Mouse (Mus musculus): ENCODE measurements around the gene Mboat2. TPM values are rescaled to one million over a fixed set of nuclear protein-coding genes. Genes with fewer than 3 reads are reported as not detected.

Mboat2 gene
- total and polyA plus RNA-seq, 3 experiments, result 3.8 to 12.3 (median 8.4) TPM

GRCm38 (mm10) chr12:25011733-25012367 is 181.2 kb downstream of the Mboat2 start:
- DNase-seq, result no peak
- WGBS, result 78% methylated on average over 15 of the region's 15 CpGs
- no peaks in the 10 kb centered on the region for H3K79me2 ChIP-seq (replicated peaks; ENCODE audit: control insufficient read depth, insufficient read depth, low read length)
- H3K9ac ChIP-seq (ENCODE audit: low read depth, low read length), result no peak overlapping the region
- no peak overlapping the region for H3K4me3 ChIP-seq
- no peak for TF ChIP-seq POLR2A (IDR thresholded peaks at IDR 0.05; ENCODE audit: insufficient read depth, low read depth, low read length)
- TF ChIP-seq CTCF (IDR thresholded peaks at IDR 0.05), result no peak
- TF ChIP-seq EP300 (IDR thresholded peaks at IDR 0.05; ENCODE audit: insufficient read depth, low read depth, low read length), result no peak
- H3K36me3 ChIP-seq (ENCODE audit: control insufficient read depth, insufficient read depth, low read length), result peaks cover 9% of the 10 kb centered on the region
- no peak overlapping the region for H3K27ac ChIP-seq
- intact Hi-C loops (cut with DNase I), result no loop called here
- H3K27me3 ChIP-seq (ENCODE audit: control insufficient read depth, insufficient read depth, low read length), result no peaks in the 10 kb centered on the region
- H3K4me1 ChIP-seq (ENCODE audit: control insufficient read depth, insufficient read depth, low read length), result peaks cover 2% of the 10 kb centered on the region; the same call in 1 of the 2 replicates

DNA sequence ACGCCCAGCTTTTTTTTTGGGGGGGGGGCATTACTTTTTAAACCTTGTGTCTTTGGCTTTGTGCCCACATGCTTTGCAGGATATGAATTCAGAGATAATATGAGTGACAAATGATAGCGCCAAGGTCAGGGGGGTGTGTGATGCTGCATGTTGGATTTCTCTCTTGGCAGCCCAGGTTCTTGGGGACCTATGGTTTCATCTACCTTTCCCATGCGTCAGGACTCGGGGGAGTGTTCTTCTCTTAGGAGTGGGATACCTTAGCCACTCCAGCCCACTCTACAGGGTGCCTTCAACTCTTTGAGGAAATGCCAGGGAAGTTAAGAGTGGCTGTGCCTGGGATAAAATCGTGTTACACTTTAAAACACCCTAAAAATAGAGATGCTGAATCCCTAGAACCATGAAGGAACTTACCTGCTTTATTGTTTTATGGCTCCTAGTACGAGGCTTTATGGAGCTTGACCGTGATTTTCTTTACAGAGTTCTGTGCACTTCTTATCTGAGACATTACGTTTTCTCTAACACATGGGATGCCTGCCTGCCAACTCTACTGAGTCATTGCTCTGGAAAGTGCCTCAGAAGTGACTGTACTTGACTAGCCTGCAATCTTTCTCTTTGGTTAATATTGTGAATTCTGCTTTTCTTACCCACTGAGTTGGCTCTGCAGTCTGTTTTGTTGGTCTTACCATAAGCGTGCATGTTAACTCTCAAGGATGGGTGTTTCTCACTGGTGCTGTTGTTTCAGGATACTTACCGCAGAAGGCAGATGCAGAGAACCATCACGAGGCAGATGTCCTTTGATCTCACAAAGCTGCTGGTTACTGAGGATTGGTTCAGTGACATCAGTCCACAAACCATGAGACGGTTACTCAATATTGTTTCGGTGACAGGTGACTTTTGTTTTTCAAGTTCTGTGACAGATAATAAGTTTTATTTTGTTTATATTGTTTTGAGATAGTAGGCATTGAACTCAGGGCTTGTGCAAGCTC is 182.2 kb downstream of the Mboat2 start:
- intact Hi-C loops (cut with DNase I), result no loop called here
- DNase-seq, result peak in 1 of 2 experiments; percentile 46
- H3K9ac ChIP-seq (ENCODE audit: low read depth, low read length), result no peak overlapping the region
- H3K27me3 ChIP-seq (ENCODE audit: control insufficient read depth, insufficient read depth, low read length), result no peaks in the 10 kb centered on the region
- no peaks in the 10 kb centered on the region for H3K79me2 ChIP-seq (replicated peaks; ENCODE audit: control insufficient read depth, insufficient read depth, low read length)
- peaks cover 15% of the 10 kb centered on the region for H3K36me3 ChIP-seq (ENCODE audit: control insufficient read depth, insufficient read depth, low read length)
- H3K27ac ChIP-seq, result peak overlapping the region; percentile 26
- peaks cover 2% of the 10 kb centered on the region; the same call in 1 of the 2 replicates for H3K4me1 ChIP-seq (ENCODE audit: control insufficient read depth, insufficient read depth, low read length)
- WGBS, result 60% methylated on average over 13 of the region's 13 CpGs
- H3K4me3 ChIP-seq, result no peak overlapping the region
- no peak for TF ChIP-seq CTCF (IDR thresholded peaks at IDR 0.05)
- no peak for TF ChIP-seq POLR2A (IDR thresholded peaks at IDR 0.05; ENCODE audit: insufficient read depth, low read depth, low read length)
- TF ChIP-seq EP300 (IDR thresholded peaks at IDR 0.05; ENCODE audit: insufficient read depth, low read depth, low read length), result no peak

Other genes starting within 250 kb of the Mboat2 start
- gene Klf11, start 179.6 kb upstream of the Mboat2 start, total RNA-seq (2021), result 10 to 100 TPM in 1 of 2 experiments, 1 to 10 TPM in 1; 7.8 to 13.5 TPM
- 8.8 and 15.1 TPM in 2 replicates for gene Klf11, start 179.6 kb upstream of the Mboat2 start, polyA plus RNA-seq (2012; rRNA removed)
- gene Cys1, start 149.1 kb upstream of the Mboat2 start, total RNA-seq (2021), result 1 to 10 TPM; 3.3 to 4.0 TPM
- gene Cys1, start 149.1 kb upstream of the Mboat2 start, polyA plus RNA-seq (2012; rRNA removed), result 5.6 and 7.4 TPM in 2 replicates
- gene Rrm2, start 122.6 kb upstream of the Mboat2 start, total RNA-seq (2021), result 1 to 10 TPM; 1.8 to 2.1 TPM
- 0.82 and 1.7 TPM in 2 replicates for gene Rrm2, start 122.6 kb upstream of the Mboat2 start, polyA plus RNA-seq (2012; rRNA removed)
- 10 to 100 TPM; 68.4 TPM for gene Kidins220, start 144.0 kb downstream of the Mboat2 start, total RNA-seq (2021)
- 41.6 and 52.9 TPM in 2 replicates for gene Kidins220, start 144.0 kb downstream of the Mboat2 start, polyA plus RNA-seq (2012; rRNA removed)